ENCODE assay signal across 9 mouse cellular contexts in genomic region chr8:127190350-127190749, GRCm38 (mm10).
A peak's percentile ranks its signal among the peaks of the same experiment; 100 is the strongest.
DNase-seq lines count a peak whose midpoint lies in the region; ATAC-seq and TF ChIP-seq lines count a peak whose summit lies in the region.
"Had no signal": no experiment of that assay in that cellular context is flagged by ENCODE, and none has a peak within 500 bp of the region (broad histone marks: within the 10 kb centered on the region; RNA-seq: fewer than 3 reads in every experiment).

No protein-coding gene starts in this region.

- H3K36me3 ChIP-seq in midbrain, embryonic 10.5 days = no peaks in the 10 kb centered on the region
- H3K36me3 ChIP-seq in midbrain, embryonic 13.5 days = no peaks in the 10 kb centered on the region
- H3K36me3 ChIP-seq in forebrain, embryonic 14.5 days (ENCODE audit: control insufficient read depth, insufficient read depth, low read length) = no peaks in the 10 kb centered on the region
- H3K36me3 ChIP-seq in kidney, postnatal 0 days (ENCODE audit: insufficient read depth, low read length) = no peaks in the 10 kb centered on the region
- no peaks in the 10 kb centered on the region for H3K36me3 ChIP-seq in liver, adult 2 months (ENCODE audit: control insufficient read depth, insufficient read depth, low read length)
- H3K36me3 ChIP-seq: embryonic facial prominence, embryonic 15.5 days had no signal

- H3K79me2 ChIP-seq in liver, adult 2 months (ENCODE audit: control insufficient read depth, insufficient read depth, low read length) = peaks cover 41% of the 10 kb centered on the region; the same call in 1 of the 2 replicates

- WGBS in midbrain, embryonic 10.5 days = 61% methylated on average over 7 of the region's 7 CpGs
- WGBS in midbrain, embryonic 13.5 days = 46% methylated on average over 7 of the region's 7 CpGs
- 43% methylated on average over 7 of the region's 7 CpGs for WGBS in forebrain, embryonic 14.5 days
- 37% methylated on average over 7 of the region's 7 CpGs for WGBS in kidney, postnatal 0 days
- 51% methylated on average over 7 of the region's 7 CpGs for WGBS in liver, adult 2 months

- ATAC-seq in midbrain, embryonic 13.5 days = no peak
- peak; percentile 12 for ATAC-seq in forebrain, embryonic 14.5 days
- ATAC-seq in kidney, postnatal 0 days (replicated peaks; ENCODE audit: low FRiP score, low read depth) = no peak

- peak; percentile 42 for DNase-seq in midbrain, embryonic 10.5 days (ENCODE audit: low spot score)
- peak; percentile 20 for DNase-seq in adrenal gland, postnatal 25 days
- peak; percentile 80 for DNase-seq in forebrain, embryonic 14.5 days (ENCODE audit: low spot score)
- peak; percentile 86 for DNase-seq in kidney, postnatal 0 days (ENCODE audit: low spot score)
- peak; percentile 56 for DNase-seq in liver, adult 2 months (ENCODE audit: extremely low read depth, low read depth, low spot score)
- DNase-seq in retina, embryonic 14.5 days (ENCODE audit: low spot score) = peak; percentile 82
- DNase-seq in spleen, postnatal 36 days (ENCODE audit: low spot score in 2 of 2) = no peak

- H3K4me1 ChIP-seq in midbrain, embryonic 10.5 days = peaks cover 57% of the 10 kb centered on the region
- H3K4me1 ChIP-seq in midbrain, embryonic 13.5 days (replicated peaks) = peaks cover 69% of the 10 kb centered on the region
- H3K4me1 ChIP-seq in forebrain, embryonic 14.5 days (ENCODE audit: control insufficient read depth, insufficient read depth, low read length) = peaks cover 31% of the 10 kb centered on the region
- H3K4me1 ChIP-seq in kidney, postnatal 0 days (replicated peaks; ENCODE audit: insufficient read depth, low read length) = peaks cover 13% of the 10 kb centered on the region
- H3K4me1 ChIP-seq in liver, adult 2 months (ENCODE audit: control insufficient read depth, insufficient read depth, low read length) = peaks cover 13% of the 10 kb centered on the region

- no peak overlapping the region for H3K4me2 ChIP-seq in midbrain, embryonic 13.5 days (replicated peaks)
- no peak overlapping the region for H3K4me2 ChIP-seq in forebrain, embryonic 14.5 days (ENCODE audit: low read length)
- H3K4me2 ChIP-seq in kidney, postnatal 0 days (ENCODE audit: low read length) = no peak overlapping the region
- H3K4me2 ChIP-seq: embryonic facial prominence, embryonic 15.5 days had no signal

- TF ChIP-seq CTCF in kidney, postnatal 0 days (IDR thresholded peaks at IDR 0.05; ENCODE audit: low read depth) = peak; percentile 87
- peak; percentile 44 for TF ChIP-seq CTCF in liver, adult 2 months (IDR thresholded peaks at IDR 0.05; ENCODE audit: low read depth, low read length)

- TF ChIP-seq POLR2A in liver, adult 2 months (IDR thresholded peaks at IDR 0.05; ENCODE audit: extremely low read depth, insufficient read depth, low read length) = no peak

- H3K27me3 ChIP-seq in midbrain, embryonic 10.5 days (ENCODE audit: low read depth, poor library complexity, severe bottlenecking) = no peaks in the 10 kb centered on the region
- H3K27me3 ChIP-seq in midbrain, embryonic 13.5 days = no peaks in the 10 kb centered on the region
- no peaks in the 10 kb centered on the region for H3K27me3 ChIP-seq in forebrain, embryonic 14.5 days (replicated peaks; ENCODE audit: control insufficient read depth, insufficient read depth, low read length)
- H3K27me3 ChIP-seq in kidney, postnatal 0 days (ENCODE audit: insufficient read depth, low read length) = no peaks in the 10 kb centered on the region
- no peaks in the 10 kb centered on the region for H3K27me3 ChIP-seq in liver, adult 2 months (ENCODE audit: control insufficient read depth, insufficient read depth, low read length)
- H3K27me3 ChIP-seq: embryonic facial prominence, embryonic 15.5 days had no signal

- no peak overlapping the region for H3K27ac ChIP-seq in midbrain, embryonic 10.5 days (replicated peaks)
- no peak overlapping the region for H3K27ac ChIP-seq in midbrain, embryonic 13.5 days
- H3K27ac ChIP-seq in forebrain, embryonic 14.5 days (ENCODE audit: low read depth, low read length) = no peak overlapping the region
- H3K27ac ChIP-seq in kidney, postnatal 0 days = no peak overlapping the region
- H3K27ac ChIP-seq in liver, adult 2 months (replicated peaks; ENCODE audit: insufficient read depth, low read depth, low read length) = no peak overlapping the region
- H3K27ac ChIP-seq: embryonic facial prominence, embryonic 15.5 days had no signal

- H3K4me3 ChIP-seq in midbrain, embryonic 10.5 days = no peak overlapping the region
- no peak overlapping the region for H3K4me3 ChIP-seq in midbrain, embryonic 13.5 days (replicated peaks)
- H3K4me3 ChIP-seq in forebrain, embryonic 14.5 days (ENCODE audit: low read depth, low read length) = no peak overlapping the region
- no peak overlapping the region for H3K4me3 ChIP-seq in kidney, postnatal 0 days (replicated peaks; ENCODE audit: low read depth, low read length)
- H3K4me3 ChIP-seq in liver, adult 2 months (ENCODE audit: insufficient read depth, low read depth, low read length) = no peak overlapping the region
- H3K4me3 ChIP-seq: embryonic facial prominence, embryonic 15.5 days had no signal

- H3K9ac ChIP-seq in midbrain, embryonic 13.5 days (replicated peaks) = no peak overlapping the region
- H3K9ac ChIP-seq in forebrain, embryonic 14.5 days (ENCODE audit: low read length) = no peak overlapping the region
- no peak overlapping the region for H3K9ac ChIP-seq in kidney, postnatal 0 days (ENCODE audit: low read depth, low read length)
- H3K9ac ChIP-seq in liver, adult 2 months (ENCODE audit: low read depth, low read length) = no peak overlapping the region
- H3K9ac ChIP-seq: embryonic facial prominence, embryonic 15.5 days had no signal

- H3K9me3 ChIP-seq in midbrain, embryonic 10.5 days (replicated peaks) = no peaks in the 10 kb centered on the region
- no peaks in the 10 kb centered on the region for H3K9me3 ChIP-seq in midbrain, embryonic 13.5 days
- H3K9me3 ChIP-seq in forebrain, embryonic 14.5 days (replicated peaks; ENCODE audit: control insufficient read depth, low read length) = no peaks in the 10 kb centered on the region
- H3K9me3 ChIP-seq in kidney, postnatal 0 days (replicated peaks; ENCODE audit: low read length) = no peaks in the 10 kb centered on the region
- H3K9me3 ChIP-seq: embryonic facial prominence, embryonic 15.5 days had no signal

Comparison
In these comparisons a context has a peak if more than half of its experiments do, and no peak if none do; other contexts are left out.
1. DNase-seq: peak in midbrain, embryonic 10.5 days (single experiment), adrenal gland, postnatal 25 days (single experiment), forebrain, embryonic 14.5 days (single experiment), kidney, postnatal 0 days (single experiment), liver, adult 2 months (single experiment) and retina, embryonic 14.5 days (single experiment); none in spleen, postnatal 36 days (0 of 2).